Mouse (Mus musculus): ENCODE data around the gene Nfkbid. TPM values are rescaled to one million over a fixed set of nuclear protein-coding genes. Genes with fewer than 3 reads are reported as not detected.

Nfkbid gene
- total and polyA plus RNA-seq, 3 experiments: 144 to 197 (median 161) TPM

- H3K9me3 ChIP-seq (replicated peaks; ENCODE audit: low read length): peaks cover 10% of the 10 kb centered on the region
- H3K27me3 ChIP-seq (replicated peaks): no peaks in the 10 kb centered on the region
- peaks cover 13 to 28% of the 10 kb centered on the region in 2 experiments for H3K36me3 ChIP-seq (replicated peaks in 1 of 2; ENCODE audit: control insufficient read depth in 1 of 2, insufficient read depth in 1 of 2, low read length in 1 of 2)
- peak within 1 kb of the TSS; percentile 40 to 93 (median 58) for H3K4me3 ChIP-seq (replicated peaks in 1 of 3; ENCODE audit: low read depth in 2 of 3, low read length in 2 of 3, poor library complexity in 1 of 3)
- DNase-seq (ENCODE audit: extremely low read depth): peak; percentile 89
- H3K79me2 ChIP-seq (replicated peaks; ENCODE audit: control insufficient read depth, extremely low read depth, insufficient read depth, poor library complexity, severe bottlenecking): peaks cover 22% of the 10 kb centered on the region
- in situ Hi-C loops (cut with MboI; ENCODE audit: low pct_ligation_motif_present, low pct_unique_long_range_greater_than_20kb, low sequenced_read_pairs) (no loop called here), dilution Hi-C loops (cut with MboI; ENCODE audit: extremely low pct_ligation_motif_present, extremely low pct_unique_long_range_greater_than_20kb, low sequenced_read_pairs) (no loop called here)
- TF ChIP-seq TBP (conservative IDR thresholded peaks at IDR 0.05; ENCODE audit: low read depth, low read length): peak; percentile 53; the same call in 1 of the 2 replicates
- TF ChIP-seq RCOR1 (conservative IDR thresholded peaks at IDR 0.05; ENCODE audit: low read depth, low read length): no peak
- peak; percentile 54 for TF ChIP-seq TCF12 (IDR thresholded peaks at IDR 0.05; ENCODE audit: low read depth, low read length)
- TF ChIP-seq ZC3H11A (IDR thresholded peaks at IDR 0.05; ENCODE audit: low read depth, low read length): no peak
- no peak for TF ChIP-seq ZKSCAN1 (IDR thresholded peaks at IDR 0.05; ENCODE audit: borderline replicate concordance, low read depth, low read length)
- TF ChIP-seq ZMIZ1 (IDR thresholded peaks at IDR 0.05; ENCODE audit: low read depth, low read length): peak; percentile 48; the same call in 1 of the 2 replicates
- TF ChIP-seq USF1 (IDR thresholded peaks at IDR 0.05; ENCODE audit: low read depth, low read length): no peak
- peak; percentile 61 for TF ChIP-seq MAX (IDR thresholded peaks at IDR 0.05; ENCODE audit: low read length)
- TF ChIP-seq POLR2A (IDR thresholded peaks at IDR 0.05; ENCODE audit: low read depth, low read length): peak; percentile 65
- TF ChIP-seq JUND (conservative IDR thresholded peaks at IDR 0.05; ENCODE audit: low read depth, low read length): no peak
- TF ChIP-seq UBTF (IDR thresholded peaks at IDR 0.05; ENCODE audit: low read depth, low read length): no peak
- TF ChIP-seq CHD2 (IDR thresholded peaks at IDR 0.05; ENCODE audit: low read length): peak; percentile 66
- no peak for TF ChIP-seq USF2 (conservative IDR thresholded peaks at IDR 0.05; ENCODE audit: low read depth, low read length)
- TF ChIP-seq HCFC1 (IDR thresholded peaks at IDR 0.05; ENCODE audit: low read depth, low read length): peak; percentile 35
- TF ChIP-seq ZNF384 (IDR thresholded peaks at IDR 0.05; ENCODE audit: low read depth, low read length): no peak
- TF ChIP-seq MAZ (IDR thresholded peaks at IDR 0.05; ENCODE audit: low read depth, low read length): no peak; the same call in none of the 2 replicates
- no peak for TF ChIP-seq MEF2A (IDR thresholded peaks at IDR 0.05; ENCODE audit: borderline replicate concordance, low read depth, low read length)
- TF ChIP-seq JUN (IDR thresholded peaks at IDR 0.05; ENCODE audit: insufficient read depth, low read depth, low read length): no peak
- TF ChIP-seq MXI1 (IDR thresholded peaks at IDR 0.05; ENCODE audit: low read depth, low read length): peak; percentile 48; the same call in 1 of the 2 replicates
- TF ChIP-seq E2F4 (IDR thresholded peaks at IDR 0.05; ENCODE audit: insufficient replicate concordance, low read depth, low read length): no peak
- peak in 1 of 2 experiments; percentile 55; a peak in 2 of 4 replicates for TF ChIP-seq CTCF (conservative IDR thresholded peaks at IDR 0.05 in 1 of 2, IDR thresholded peaks at IDR 0.05 in 1 of 2; ENCODE audit: low read depth in 2 of 2, low read length in 2 of 2)
- TF ChIP-seq CHD1 (IDR thresholded peaks at IDR 0.05; ENCODE audit: low read depth, low read length): no peak
- TF ChIP-seq IRF4 (IDR thresholded peaks at IDR 0.05; ENCODE audit: low read depth, low read length): peak; percentile 19; the same call in 1 of the 2 replicates
- 0 out of 2 replicates have a peak, but pooled peaks have one; percentile 42 for TF ChIP-seq MAFK (IDR thresholded peaks at IDR 0.05; ENCODE audit: insufficient replicate concordance, low read length)
- TF ChIP-seq ELF1 (IDR thresholded peaks at IDR 0.05; ENCODE audit: low read depth, low read length): no peak; the same call in none of the 2 replicates
- 0 out of 2 replicates have a peak, but pooled peaks have one; percentile 19 for TF ChIP-seq EP300 (IDR thresholded peaks at IDR 0.05; ENCODE audit: low read length)
- no peak for TF ChIP-seq GABPA (IDR thresholded peaks at IDR 0.05; ENCODE audit: insufficient replicate concordance, low read depth, low read length)
- TF ChIP-seq KAT2A (IDR thresholded peaks at IDR 0.05; ENCODE audit: insufficient replicate concordance, low read length): 0 out of 2 replicates have a peak, but pooled peaks have one; percentile 43
- 0 out of 2 replicates have a peak, but pooled peaks have one; percentile 18 for TF ChIP-seq NRF1 (IDR thresholded peaks at IDR 0.05; ENCODE audit: low read depth, low read length)
- peak; percentile 61 for TF ChIP-seq ETS1 (conservative IDR thresholded peaks at IDR 0.05; ENCODE audit: low read depth, low read length)
- TF ChIP-seq RAD21 (IDR thresholded peaks at IDR 0.05; ENCODE audit: low read depth, low read length): peak; percentile 9
- TF ChIP-seq SIN3A (IDR thresholded peaks at IDR 0.05; ENCODE audit: low read length): peak; percentile 65
- TF ChIP-seq MYC (IDR thresholded peaks at IDR 0.05; ENCODE audit: low read depth, low read length): no peak; the same call in 1 of the 2 replicates
- TF ChIP-seq NELFE (IDR thresholded peaks at IDR 0.05; ENCODE audit: low read depth, low read length): no peak
- TF ChIP-seq SMC3 (IDR thresholded peaks at IDR 0.05; ENCODE audit: low read depth, low read length): no peak
- TF ChIP-seq BHLHE40 (IDR thresholded peaks at IDR 0.05; ENCODE audit: low read depth, low read length): peak; percentile 78
- TF ChIP-seq PAX5 (IDR thresholded peaks at IDR 0.05; ENCODE audit: low read length): no peak
- H3K4me2 ChIP-seq (ENCODE audit: insufficient read depth, low read depth, poor library complexity, severe bottlenecking): peak within 1 kb of the TSS; percentile 60
- peak within 1 kb of the TSS; percentile 17; the same call in 1 of the 2 replicates for H3K9ac ChIP-seq (ENCODE audit: insufficient read depth, low read depth)
- peaks cover 9 to 61% of the 10 kb centered on the region in 2 experiments for H3K4me1 ChIP-seq (ENCODE audit: control insufficient read depth in 1 of 2, insufficient read depth in 2 of 2)
- peak within 1 kb of the TSS; percentile 88 for H3K27ac ChIP-seq (ENCODE audit: insufficient read depth, low read depth)
Measured at GRCm38 (mm10) chr7:30419561-30420499, 1.7 kb upstream of the Nfkbid start, which contains the start of gene Hcst. Gene Hcst (minus strand): TSS chr7:30419854.
